Comparison of ENCODE assay signal across 7 mouse cellular contexts in genomic region chr6:97357606-97358005, GRCm38 (mm10).
A peak's percentile ranks its signal among the peaks of the same experiment; 100 is the strongest.
DNase-seq lines count a peak whose midpoint lies in the region; ATAC-seq and TF ChIP-seq lines count a peak whose summit lies in the region.
"Not testable (repeated sequence)": the region's sequence is repeated elsewhere in the genome, so short reads cannot be mapped to it uniquely, and the experiment has no call there.

No protein-coding gene starts in this region.

- not testable (repeated sequence) for H3K4me3 ChIP-seq in lung, postnatal 0 days (ENCODE audit: low read depth, low read length)

- TF ChIP-seq CTCF in lung, postnatal 0 days (IDR thresholded peaks at IDR 0.05) = not testable (repeated sequence)

- H3K4me2 ChIP-seq in lung, postnatal 0 days (replicated peaks; ENCODE audit: low read depth, low read length) = not testable (repeated sequence)

- H3K4me1 ChIP-seq in lung, postnatal 0 days (ENCODE audit: insufficient read depth, low read depth, low read length) = not testable (repeated sequence)

- ATAC-seq in lung, postnatal 0 days = not testable (repeated sequence)

- not testable (repeated sequence) for H3K9ac ChIP-seq in lung, postnatal 0 days (replicated peaks; ENCODE audit: low read depth)

- H3K27me3 ChIP-seq in lung, postnatal 0 days (replicated peaks; ENCODE audit: insufficient read depth, low read length) = not testable (repeated sequence)

- not testable (repeated sequence) for TF ChIP-seq EP300 in lung, postnatal 0 days (IDR thresholded peaks at IDR 0.05)

- not testable (repeated sequence) for H3K36me3 ChIP-seq in lung, postnatal 0 days (ENCODE audit: insufficient read depth, low read length)

- WGBS in lung, postnatal 0 days = 79% methylated on average over 2 of the region's 4 CpGs

- peak; percentile 92 for DNase-seq in 416B (ENCODE audit: low read depth)
- peak; percentile 55 for DNase-seq in ES-CJ7 (ENCODE audit: low read depth, low spot score)
- DNase-seq in R1 (ENCODE audit: low read depth, low spot score) = peak; percentile 39
- peak; percentile 89 for DNase-seq in c-Kit-positive CD71-negative TER-119-negative erythroid progenitor cells, embryonic 14.5 days (ENCODE audit: low read depth)
- DNase-seq in forelimb bud, embryonic 11.5 days (ENCODE audit: low read depth, low spot score) = peak; percentile 72
- peak; percentile 23 for DNase-seq in induced T-regulatory cell, adult 2 months (ENCODE audit: low read depth)
- peak; percentile 32 for DNase-seq in lung, postnatal 0 days (ENCODE audit: low spot score)

- H3K9me3 ChIP-seq in lung, postnatal 0 days (ENCODE audit: low read length) = not testable (repeated sequence)

- not testable (repeated sequence) for H3K27ac ChIP-seq in lung, postnatal 0 days (ENCODE audit: low read length)

Comparison
In these comparisons a context has a peak if more than half of its experiments do, and no peak if none do; other contexts are left out.
1. DNase-seq: peak in every context shown above with its lines; median percentile 92 in 416B; 89 in c-Kit-positive CD71-negative TER-119-negative erythroid progenitor cells, embryonic 14.5 days; 72 in forelimb bud, embryonic 11.5 days; 55 in ES-CJ7; 39 in R1; 32 in lung, postnatal 0 days; 23 in induced T-regulatory cell, adult 2 months.